Mouse (Mus musculus) macrophage (primary cell): Measurements from ENCODE around the gene Lgals3bp. TPM values are rescaled to one million over a fixed set of nuclear protein-coding genes. Genes with fewer than 3 reads are reported as not detected.

Experiments
- H3K27ac ChIP-seq: fragments of 350-480 bp; formaldehyde crosslinking; 2 replicates; pipeline ENCODE4 v1.9.0; 2021
- H3K36me3 ChIP-seq: fragments of 350-480 bp; formaldehyde crosslinking; 2 replicates; pipeline ENCODE4 v1.9.0; 2021; ENCODE audit errors: inconsistent target
- H3K4me3 ChIP-seq: fragments of 350-480 bp; formaldehyde crosslinking; 2 replicates; pipeline ENCODE4 v1.9.0; 2021; ENCODE audit errors: inconsistent target
- H3K79me2 ChIP-seq: fragments of 350-480 bp; formaldehyde crosslinking; 2 replicates; pipeline ENCODE4 v1.9.0; 2021; ENCODE audit errors: inconsistent target
- WGBS: methylation state at CpG from one replicate; pipeline ENCODE4 v1.1.7; 2026; ENCODE audit warnings: inconsistent platforms; ENCODE audit not compliant: missing documents; 5-methylcytosine and 5-hydroxymethylcytosine counted together
- polyA plus RNA-seq: library from polyadenylated mRNA; stranded (reverse); fragments of 250-400 nt; gene quantifications from 3 replicates; pipeline ENCODE4 v1.2.4, GENCODE M21; 2018; ENCODE audit warnings: inconsistent platforms

The Lgals3bp gene
- polyA plus RNA-seq, 1 experiment from 2014 or later: 1,462 TPM

GRCm38 (mm10) chr11:118369251-118369650, 32.6 kb downstream of the Lgals3bp start:
- H3K36me3 ChIP-seq: no peaks in the 10 kb centered on the region
- no peak overlapping the region for H3K4me3 ChIP-seq
- H3K27ac ChIP-seq: no peak overlapping the region
- WGBS: 89% methylated on average over 5 of the region's 5 CpGs
- no peaks in the 10 kb centered on the region for H3K79me2 ChIP-seq

- no peaks in the 10 kb centered on the region for H3K36me3 ChIP-seq
- 63% methylated on average over 3 of the region's 3 CpGs for WGBS
Observed at GRCm38 (mm10) chr11:118368330-118368729, 33.6 kb downstream of the Lgals3bp start.

DNA sequence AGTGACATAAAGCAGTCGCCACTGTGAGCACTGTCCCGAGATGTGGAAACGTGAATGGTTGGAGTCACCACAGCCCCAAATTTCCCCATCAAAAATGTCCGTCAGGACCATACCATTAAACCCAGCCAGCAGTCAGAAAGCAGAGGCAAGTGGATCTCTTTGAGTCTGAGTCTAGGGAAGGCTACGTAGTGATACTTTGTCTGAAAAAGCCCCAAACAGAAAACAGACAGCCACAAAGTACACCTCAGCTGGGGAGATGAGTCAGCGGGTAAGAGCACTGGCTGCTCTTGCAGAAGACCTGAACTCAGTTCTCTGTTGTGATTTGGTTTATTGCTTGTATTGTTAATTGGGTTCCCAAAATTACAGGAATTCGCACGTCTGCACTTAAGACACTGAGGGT, 35.3 kb downstream of the Lgals3bp start:
- Histone ChIP-seq H3K4me3 (no peak overlapping the region), H3K27ac (no peak overlapping the region), H3K79me2 (no peaks in the 10 kb centered on the region), H3K36me3 (no peaks in the 10 kb centered on the region)
- WGBS: 95% methylated on average over 8 of the region's 8 CpGs

More at GRCm38 (mm10) chr11:118368330-118368729, 33.6 kb downstream of the Lgals3bp start:
- H3K27ac ChIP-seq: no peak overlapping the region
- no peaks in the 10 kb centered on the region for H3K79me2 ChIP-seq
- no peak overlapping the region for H3K4me3 ChIP-seq

DNA sequence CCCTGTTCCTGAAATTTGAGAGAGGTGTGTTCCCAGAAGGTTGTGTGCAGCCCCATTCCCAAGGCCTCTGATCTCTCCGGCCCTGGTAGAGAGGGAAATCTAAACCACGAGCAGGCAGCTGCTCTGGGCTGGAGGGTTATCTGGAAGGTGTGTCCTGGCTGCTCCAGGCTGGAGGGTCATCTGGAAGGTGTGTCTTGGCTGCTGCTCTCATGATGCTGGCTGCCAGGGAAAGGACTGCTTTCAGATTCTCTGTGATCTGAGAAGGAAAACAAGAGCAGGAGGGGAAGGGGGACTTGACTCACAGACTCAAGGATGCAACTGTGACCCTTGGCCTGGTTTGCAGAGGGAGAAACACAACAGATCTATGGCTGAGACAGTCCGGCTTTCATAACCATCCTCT, 35.8 kb downstream of the Lgals3bp start:
- WGBS: 94% methylated on average over 3 of the region's 3 CpGs
- Histone ChIP-seq H3K4me3 (no peak overlapping the region), H3K79me2 (no peaks in the 10 kb centered on the region), H3K27ac (no peak overlapping the region), H3K36me3 (no peaks in the 10 kb centered on the region)

DNA sequence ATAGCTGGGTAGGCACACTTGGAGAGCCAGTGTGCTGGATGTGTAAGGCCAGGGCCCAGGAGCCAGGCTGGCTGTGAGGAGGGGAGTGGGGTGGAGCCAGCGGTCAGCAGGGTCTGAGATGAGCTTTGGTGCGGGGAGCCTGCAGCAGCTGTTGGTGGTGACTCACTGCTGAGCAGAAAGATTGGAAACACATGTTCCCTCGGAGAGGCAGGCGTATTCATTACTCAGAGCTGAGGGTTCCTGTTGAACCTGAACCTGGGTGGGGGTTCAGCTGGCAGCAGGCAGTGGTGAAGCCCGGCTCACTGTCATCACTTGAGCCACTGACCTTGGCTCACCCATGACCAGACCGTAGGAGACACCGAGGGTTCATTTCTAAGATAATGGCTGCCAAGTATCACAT, 36.7 kb downstream of the Lgals3bp start:
- Histone ChIP-seq H3K4me3 (no peak overlapping the region), H3K79me2 (no peaks in the 10 kb centered on the region), H3K36me3 (no peaks in the 10 kb centered on the region), H3K27ac (peak overlapping the region; percentile 99)
- WGBS: 85% methylated on average over 7 of the region's 7 CpGs

- 86% methylated on average over 4 of the region's 4 CpGs for WGBS
- Histone ChIP-seq H3K36me3 (no peaks in the 10 kb centered on the region), H3K4me3 (peak overlapping the region; percentile 16; the same call in 1 of the 2 replicates), H3K27ac (peak overlapping the region; percentile 99), H3K79me2 (no peaks in the 10 kb centered on the region)
Observed at GRCm38 (mm10) chr11:118364021-118364420, 37.9 kb downstream of the Lgals3bp start.

DNA sequence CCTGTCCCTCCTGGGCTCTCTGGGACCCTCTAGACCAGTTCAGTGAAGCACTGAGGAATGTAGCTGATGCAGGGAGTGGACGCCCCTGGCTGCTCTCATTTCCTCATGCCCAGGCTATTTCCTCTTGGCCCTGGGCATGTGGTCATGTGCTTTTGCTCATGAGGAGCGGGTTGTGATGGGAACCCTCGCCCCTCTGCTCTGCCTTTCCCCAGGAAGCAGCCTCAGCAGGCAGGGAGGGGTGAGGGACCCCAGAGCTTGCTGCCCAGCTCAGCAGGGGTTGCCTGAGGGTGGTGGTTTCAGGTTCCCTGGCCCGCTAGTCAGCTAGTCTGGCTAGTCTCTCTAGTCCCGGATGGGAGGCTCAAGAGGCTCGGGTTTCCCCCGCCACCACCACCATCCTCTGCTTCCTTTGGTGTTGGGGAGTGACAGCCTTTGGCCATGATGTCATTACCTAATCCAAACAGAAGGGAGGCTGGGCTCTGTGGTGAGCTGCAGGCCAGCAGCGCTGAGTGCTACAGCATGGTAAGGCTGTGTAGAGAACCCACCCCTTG, 38.8 kb downstream of the Lgals3bp start:
- H3K36me3 ChIP-seq: no peaks in the 10 kb centered on the region
- peak overlapping the region; percentile 16 for H3K4me3 ChIP-seq
- 2% methylated on average over 7 of the region's 8 CpGs for WGBS
- no peaks in the 10 kb centered on the region for H3K79me2 ChIP-seq
- H3K27ac ChIP-seq: peak overlapping the region; percentile 99

DNA sequence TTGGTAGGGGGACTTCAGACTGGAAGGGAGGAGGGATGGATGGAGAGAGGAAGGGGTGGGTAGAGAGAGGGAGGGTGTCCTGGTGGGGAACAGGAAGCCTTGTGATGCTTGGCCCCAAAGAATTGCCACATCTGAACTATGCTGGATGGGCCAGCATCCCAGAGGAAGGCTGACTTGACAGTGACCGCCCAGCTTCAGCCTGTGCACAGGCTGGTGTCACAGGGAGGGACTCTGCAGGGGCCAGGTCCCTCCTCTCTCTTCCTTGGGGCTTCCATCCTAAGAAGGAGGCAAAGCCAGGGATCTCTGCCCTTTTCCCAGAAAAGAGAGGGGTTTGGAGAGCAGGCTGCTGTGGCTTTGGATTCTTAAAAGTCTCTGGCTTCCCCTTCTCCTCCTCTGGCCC, 39.4 kb downstream of the Lgals3bp start:
- Histone ChIP-seq H3K27ac (peak overlapping the region; percentile 99), H3K79me2 (no peaks in the 10 kb centered on the region), H3K36me3 (no peaks in the 10 kb centered on the region), H3K4me3 (no peak overlapping the region)
- WGBS: 77% methylated on average over 1 of the region's 1 CpGs

DNA sequence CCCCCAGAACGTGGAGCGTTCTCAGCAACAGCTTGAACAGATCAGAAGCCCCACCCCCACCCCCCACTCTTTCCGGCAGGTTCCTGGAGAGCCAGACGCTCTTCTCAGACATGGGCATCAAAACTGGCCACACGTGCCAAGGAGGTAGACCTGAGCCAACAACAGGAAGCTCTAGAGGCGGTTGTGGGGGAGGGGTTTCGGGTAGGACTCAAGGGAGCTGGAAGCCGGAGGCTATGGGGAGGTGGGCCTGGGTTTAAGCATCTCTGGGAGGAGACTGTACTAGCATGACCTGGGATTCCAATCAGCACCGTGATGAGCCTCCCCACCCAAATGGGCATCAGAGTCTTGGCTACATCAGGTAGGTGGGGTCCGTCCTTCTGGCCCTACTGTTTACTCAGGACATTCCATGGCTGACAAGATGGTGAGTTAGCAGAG, 41.0 kb downstream of the Lgals3bp start:
- Histone ChIP-seq H3K27ac (peak overlapping the region; percentile 99; the same call in 1 of the 2 replicates), H3K4me3 (no peak overlapping the region), H3K36me3 (no peaks in the 10 kb centered on the region), H3K79me2 (no peaks in the 10 kb centered on the region)
- WGBS: 34% methylated on average over 10 of the region's 10 CpGs

GRCm38 (mm10) chr11:118360491-118360890, 41.4 kb downstream of the Lgals3bp start:
- Histone ChIP-seq H3K36me3 (no peaks in the 10 kb centered on the region), H3K27ac (peak overlapping the region; percentile 99; the same call in 1 of the 2 replicates), H3K79me2 (no peaks in the 10 kb centered on the region), H3K4me3 (no peak overlapping the region)
- 67% methylated on average over 7 of the region's 7 CpGs for WGBS

- Histone ChIP-seq H3K27ac (peak within 1 kb of the TSS; percentile 24; the same call in 1 of the 2 replicates), H3K79me2 (peaks cover 41% of the 10 kb centered on the region), H3K4me3 (peak within 1 kb of the TSS; percentile 60), H3K36me3 (peaks cover 10% of the 10 kb centered on the region; the same call in 1 of the 2 replicates)
- WGBS: 69% methylated on average over 6 of the region's 6 CpGs
Observed at GRCm38 (mm10) chr11:118355640-118356039, 46.3 kb downstream of the Lgals3bp start, which contains the start of gene Timp2. TSS of gene Timp2 (minus strand) at chr11:118355740.

DNA sequence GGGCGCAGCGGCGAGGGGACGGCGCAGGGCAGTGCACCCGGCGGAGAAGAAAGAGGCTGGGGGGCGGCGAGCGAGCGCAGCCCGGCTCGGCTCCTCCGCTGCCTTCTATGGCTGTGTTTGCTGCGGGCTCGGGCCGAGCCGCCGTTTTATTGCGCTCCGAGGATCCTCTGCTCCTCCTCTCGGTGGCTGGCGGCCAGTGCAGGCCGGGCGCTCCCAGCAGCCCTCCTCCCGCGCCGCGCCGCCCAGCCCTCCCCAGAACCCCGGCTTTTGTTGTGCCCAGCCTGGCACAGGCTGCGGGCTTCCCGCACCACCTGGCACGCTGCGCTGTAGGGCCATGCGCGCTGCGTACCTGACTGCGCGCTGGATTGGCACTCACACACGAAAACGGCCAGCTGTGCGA, 46.7 kb downstream of the Lgals3bp start:
- 2% methylated on average over 35 of the region's 43 CpGs for WGBS
- H3K79me2 ChIP-seq: peaks cover 46% of the 10 kb centered on the region
- H3K36me3 ChIP-seq: peaks cover 10% of the 10 kb centered on the region; the same call in 1 of the 2 replicates
- H3K27ac ChIP-seq: no peak overlapping the region
- no peak overlapping the region for H3K4me3 ChIP-seq

GRCm38 (mm10) chr11:118354636-118355191, 47.2 kb downstream of the Lgals3bp start:
- WGBS: under 1% methylated on average over 43 of the region's 47 CpGs
- H3K4me3 ChIP-seq: peak overlapping the region; percentile 60
- peaks cover 10% of the 10 kb centered on the region; the same call in 1 of the 2 replicates for H3K36me3 ChIP-seq
- H3K79me2 ChIP-seq: peaks cover 51% of the 10 kb centered on the region
- H3K27ac ChIP-seq: peak overlapping the region; percentile 24; the same call in 1 of the 2 replicates

GRCm38 (mm10) chr11:118349494-118349893, 52.4 kb downstream of the Lgals3bp start:
- H3K79me2 ChIP-seq: peaks cover 100% of the 10 kb centered on the region
- H3K27ac ChIP-seq: peak overlapping the region; percentile 68
- WGBS: 96% methylated on average over 5 of the region's 5 CpGs
- no peak overlapping the region for H3K4me3 ChIP-seq
- H3K36me3 ChIP-seq: peaks cover 10% of the 10 kb centered on the region; the same call in 1 of the 2 replicates

GRCm38 (mm10) chr11:118348877-118349276, 53.0 kb downstream of the Lgals3bp start:
- WGBS: 16% methylated on average over 5 of the region's 5 CpGs
- peaks cover 100% of the 10 kb centered on the region for H3K79me2 ChIP-seq
- peaks cover 10% of the 10 kb centered on the region; the same call in 1 of the 2 replicates for H3K36me3 ChIP-seq
- no peak overlapping the region for H3K4me3 ChIP-seq
- peak overlapping the region; percentile 68 for H3K27ac ChIP-seq
